Mouse (Mus musculus) stomach, postnatal 0 days (tissue): ENCODE measurements around the gene Tmem175. TPM values are rescaled to one million over a fixed set of nuclear protein-coding genes. Genes with fewer than 3 reads are reported as not detected.
"Not testable (repeated sequence)": the region's sequence is repeated elsewhere in the genome, so short reads cannot be mapped to it uniquely, and the experiment has no call there.

Experiments used
- ATAC-seq: fragments of 200-750 bp; cut with Nextera tagmentation; 2 replicates; pipeline ENCODE4 v1.8.0; 2017; ENCODE audit not compliant: low FRiP score, low TSS enrichment
- DNase-seq: peaks from one replicate; pipeline ENCODE4 v3.0.0-alpha.2; 2016; ENCODE audit warnings: low spot score
- H3K27ac ChIP-seq: fragments of 300-500 bp; sonication (generic); replicated peaks from 2 replicates; pipeline ENCODE4 v1.5.1; 2014; ENCODE audit warnings: mild to moderate bottlenecking, control low read depth
- H3K27me3 ChIP-seq: fragments of 300-500 bp; sonication (generic); 2 replicates; pipeline ENCODE4 v1.6.1; 2014; ENCODE audit warnings: low read length; ENCODE audit not compliant: control insufficient read depth, insufficient read depth
- H3K36me3 ChIP-seq: fragments of 300-500 bp; sonication (generic); 2 replicates; pipeline ENCODE4 v1.6.1; 2014; ENCODE audit warnings: low read length, mixed read lengths; ENCODE audit not compliant: control insufficient read depth, insufficient read depth
- H3K4me1 ChIP-seq: fragments of 300-500 bp; sonication (generic); replicated peaks from 2 replicates; pipeline ENCODE4 v1.6.1; 2014; ENCODE audit warnings: antibody characterized with exemption; ENCODE audit not compliant: control insufficient read depth, insufficient read depth
- H3K4me2 ChIP-seq: fragments of 300-500 bp; sonication (generic); replicated peaks from 2 replicates; pipeline ENCODE4 v1.6.1; 2014; ENCODE audit warnings: low read depth, mild to moderate bottlenecking, control low read depth, moderate library complexity
- H3K4me3 ChIP-seq: fragments of 300-500 bp; sonication (generic); 2 replicates; pipeline ENCODE4 v1.5.1; 2014; ENCODE audit warnings: low read depth, low read length, control low read depth
- H3K9ac ChIP-seq: fragments of 300-500 bp; sonication (generic); 2 replicates; pipeline ENCODE4 v1.6.1; 2014; ENCODE audit warnings: mild to moderate bottlenecking, low read length, control low read depth, mixed read lengths
- H3K9me3 ChIP-seq: fragments of 300-500 bp; sonication (generic); 2 replicates; pipeline ENCODE4 v1.6.1; 2016; ENCODE audit warnings: low read length; ENCODE audit not compliant: control insufficient read depth
- CTCF ChIP-seq: IDR thresholded peaks from 2 replicates; pipeline ENCODE4 v1.5.1; 2016; ENCODE audit warnings: antibody characterized with exemption, low read depth, mild to moderate bottlenecking, moderate library complexity
- EP300 ChIP-seq: optimal IDR thresholded peaks from 2 replicates; pipeline ENCODE3; 2016; ENCODE audit warnings: antibody characterized with exemption
- WGBS: fragments of 180-500 bp; shearing (Covaris S2); extraction: QIAGEN DNeasy Blood & Tissue Kit; methylation state at CpG from one replicate; pipeline ENCODE4 v1.1.7; 2014; 5-methylcytosine and 5-hydroxymethylcytosine counted together
- polyA plus RNA-seq: library from polyadenylated mRNA; unstranded; fragments of >200 nt; fragmentation: Nextera tagmentation; extraction: Ambion mirVana; gene quantifications from 2 replicates; pipeline ENCODE4 v1.2.1, GENCODE M21; 2015

The Tmem175 gene
- polyA plus RNA-seq, 1 experiment from 2014 or later, result 15.6 TPM

- no peak for ATAC-seq
- Histone ChIP-seq H3K27me3 (no peaks in the 10 kb centered on the region), H3K27ac (no peak overlapping the region), H3K4me3 (no peak overlapping the region), H3K4me1 (peaks cover 4% of the 10 kb centered on the region; the same call in 1 of the 2 replicates), H3K9ac (no peak overlapping the region), H3K4me2 (no peak overlapping the region), H3K9me3 (no peaks in the 10 kb centered on the region), H3K36me3 (peaks cover 12% of the 10 kb centered on the region)
- WGBS, result 70% methylated on average over 4 of the region's 4 CpGs
- DNase-seq, result no peak
- TF ChIP-seq EP300 (no peak), CTCF (no peak)
These were observed 3.4 kb upstream of the Tmem175 start for GRCm38 (mm10) chr5:108626050-108626660.

- Histone ChIP-seq H3K9ac (peak overlapping the region; percentile 97), H3K9me3 (no peaks in the 10 kb centered on the region), H3K36me3 (peaks cover 2% of the 10 kb centered on the region; the same call in 1 of the 2 replicates), H3K27ac (peak overlapping the region; percentile 95), H3K4me1 (peaks cover 4% of the 10 kb centered on the region; the same call in 1 of the 2 replicates), H3K27me3 (no peaks in the 10 kb centered on the region), H3K4me3 (peak overlapping the region; percentile 91), H3K4me2 (peak overlapping the region; percentile 90)
- no peak for DNase-seq
- 1% methylated on average over 32 of the region's 32 CpGs for WGBS
- ATAC-seq, result peak; percentile 84
- no peak for TF ChIP-seq EP300
- TF ChIP-seq CTCF, result no peak
These were observed 508 bp upstream of the Tmem175 start for GRCm38 (mm10) chr5:108628891-108629633.

- Histone ChIP-seq H3K27ac (no peak overlapping the region), H3K4me2 (no peak overlapping the region), H3K4me3 (no peak overlapping the region), H3K36me3 (0 out of 2 replicates have a peak, but pooled peaks cover 2% of the 10 kb centered on the region), H3K9me3 (no peaks in the 10 kb centered on the region), H3K9ac (no peak overlapping the region), H3K4me1 (peaks cover 3% of the 10 kb centered on the region; the same call in 1 of the 2 replicates), H3K27me3 (no peaks in the 10 kb centered on the region)
- no peak for TF ChIP-seq CTCF
- TF ChIP-seq EP300, result no peak
- no peak for DNase-seq
- 85% methylated on average over 4 of the region's 4 CpGs for WGBS
- ATAC-seq, result no peak
These were observed 4.1 kb downstream of the Tmem175 start for GRCm38 (mm10) chr5:108633676-108634075.

GRCm38 (mm10) chr5:108634088-108634487 lies 4.5 kb downstream of the Tmem175 start:
- ATAC-seq, H3K9me3 ChIP-seq, H3K27ac ChIP-seq, H3K9ac ChIP-seq, DNase-seq, H3K36me3 ChIP-seq, H3K4me1 ChIP-seq, H3K4me2 ChIP-seq, H3K27me3 ChIP-seq, H3K4me3 ChIP-seq: not testable (repeated sequence)
- WGBS, result 89% methylated on average over 2 of the region's 3 CpGs

GRCm38 (mm10) chr5:108636172-108636571 lies 6.6 kb downstream of the Tmem175 start:
- WGBS, result 68% methylated on average over 4 of the region's 4 CpGs
- TF ChIP-seq EP300, result no peak
- no peak for TF ChIP-seq CTCF
- ATAC-seq (no peak), DNase-seq (no peak)
- Histone ChIP-seq H3K36me3 (0 out of 2 replicates have a peak, but pooled peaks cover 2% of the 10 kb centered on the region), H3K4me1 (no peaks in the 10 kb centered on the region), H3K4me3 (no peak overlapping the region), H3K27ac (no peak overlapping the region), H3K27me3 (no peaks in the 10 kb centered on the region), H3K9me3 (no peaks in the 10 kb centered on the region), H3K4me2 (no peak overlapping the region), H3K9ac (no peak overlapping the region)

- Histone ChIP-seq H3K36me3 (peaks cover 19% of the 10 kb centered on the region; the same call in 1 of the 2 replicates), H3K9me3 (no peaks in the 10 kb centered on the region), H3K4me1 (no peaks in the 10 kb centered on the region), H3K4me3 (no peak overlapping the region), H3K9ac (no peak overlapping the region), H3K4me2 (no peak overlapping the region), H3K27me3 (no peaks in the 10 kb centered on the region), H3K27ac (no peak overlapping the region)
- no peak for TF ChIP-seq CTCF
- TF ChIP-seq EP300, result no peak
- ATAC-seq, result no peak
- 67% methylated on average over 2 of the region's 2 CpGs for WGBS
- DNase-seq, result no peak
These were observed 14.1 kb downstream of the Tmem175 start for GRCm38 (mm10) chr5:108643674-108644073.
